ENCODE assay signal across 26 mouse cellular contexts in genomic region chr3:90686835-90687234, GRCm38 (mm10). TPM values are rescaled to one million over a fixed set of nuclear protein-coding genes. Genes with fewer than 3 reads are reported as not detected.
"Had no signal": no experiment of that assay in that cellular context is flagged by ENCODE, and none has a peak within 500 bp of the region (broad histone marks: within the 10 kb centered on the region; RNA-seq: fewer than 3 reads in every experiment).

No protein-coding gene starts in this region.

- H3K27me3 ChIP-seq: liver, embryonic 15.5 days; lung, embryonic 15.5 days; midbrain, embryonic 13.5 days; midbrain, embryonic 15.5 days; neural tube, embryonic 13.5 days; neural tube, embryonic 15.5 days had no signal

- H3K36me3 ChIP-seq: liver, embryonic 15.5 days; lung, embryonic 15.5 days; midbrain, embryonic 13.5 days; midbrain, embryonic 15.5 days; neural tube, embryonic 13.5 days; neural tube, embryonic 15.5 days had no signal

- H3K4me3 ChIP-seq: liver, embryonic 15.5 days; lung, embryonic 15.5 days; megakaryocyte, embryonic 14.5 days; midbrain, embryonic 13.5 days; midbrain, embryonic 15.5 days; myocyte; neural tube, embryonic 13.5 days; neural tube, embryonic 15.5 days had no signal

- ATAC-seq: lung, postnatal 0 days; midbrain, embryonic 13.5 days; midbrain, embryonic 15.5 days had no signal

- H3K9ac ChIP-seq: liver, embryonic 15.5 days; lung, embryonic 15.5 days; midbrain, embryonic 13.5 days; midbrain, embryonic 15.5 days; neural tube, embryonic 13.5 days; neural tube, embryonic 15.5 days had no signal

- DNase-seq: lung, adult 2 months; lung, postnatal 14 days; lung, postnatal 36 days; retina, postnatal 1 day; right cerebral cortex, adult 18-20 months; right cerebral cortex, postnatal 25 days; right cerebral cortex, postnatal 4 days; spleen, adult 18-20 months; thymus, adult 18-20 months; thymus, postnatal 14 days; thymus, postnatal 36 days had no signal

- H3K4me1 ChIP-seq: liver, embryonic 15.5 days; lung, embryonic 15.5 days; megakaryocyte, embryonic 14.5 days; midbrain, embryonic 13.5 days; midbrain, embryonic 15.5 days; neural tube, embryonic 13.5 days; neural tube, embryonic 15.5 days had no signal

- H3K9me3 ChIP-seq: liver, embryonic 15.5 days; lung, embryonic 15.5 days; megakaryocyte, embryonic 14.5 days; midbrain, embryonic 13.5 days; midbrain, embryonic 15.5 days; neural tube, embryonic 13.5 days; neural tube, embryonic 15.5 days had no signal

- H3K4me2 ChIP-seq: liver, embryonic 15.5 days; lung, embryonic 15.5 days; midbrain, embryonic 11.5 days; midbrain, embryonic 13.5 days; midbrain, embryonic 15.5 days; neural tube, embryonic 13.5 days; neural tube, embryonic 15.5 days had no signal

- H3K27ac ChIP-seq: lung, embryonic 15.5 days; macrophage; midbrain, embryonic 13.5 days; midbrain, embryonic 15.5 days; neural tube, embryonic 13.5 days; neural tube, embryonic 15.5 days had no signal

RNA-seq across cellular contexts. Expression of gene S100a9, which starts 8.7 kb away (rescaled TPM):
- total RNA-seq: midbrain, postnatal 0 days had no signal
- polyA plus RNA-seq: myocyte; small intestine, adult 2 months had no signal

RNA-seq across cellular contexts. Expression of gene S100a8, which starts 18.1 kb away (rescaled TPM):
- polyA plus RNA-seq: myocyte; small intestine, adult 2 months had no signal

RNA-seq across cellular contexts. Expression of gene S100a7a, which starts 33.0 kb away (rescaled TPM):
- total RNA-seq: midbrain, postnatal 0 days had no signal
- polyA plus RNA-seq: liver, embryonic 15.5 days; macrophage; midbrain, embryonic 11.5 days; midbrain, embryonic 13.5 days; midbrain, embryonic 15.5 days; midbrain, postnatal 0 days; neural tube, embryonic 11.5 days; neural tube, embryonic 13.5 days; neural tube, embryonic 15.5 days; stomach, embryonic 14.5 days had no signal

RNA-seq across cellular contexts. Expression of gene Pglyrp4, which starts 39.9 kb away (rescaled TPM):
- total RNA-seq: midbrain, postnatal 0 days had no signal
- polyA plus RNA-seq: liver, embryonic 15.5 days; lung, embryonic 15.5 days; lung, postnatal 0 days; macrophage; midbrain, embryonic 11.5 days; midbrain, embryonic 13.5 days; midbrain, embryonic 15.5 days; midbrain, postnatal 0 days; myocyte; neural tube, embryonic 11.5 days; neural tube, embryonic 13.5 days; neural tube, embryonic 15.5 days; small intestine, adult 2 months; stomach, embryonic 14.5 days had no signal
